Mouse (Mus musculus) B cell, adult (primary cell): ENCODE data around the gene Trpd52l3. TPM values are rescaled to one million over a fixed set of nuclear protein-coding genes. Genes with fewer than 3 reads are reported as not detected.

Experiments
- total RNA-seq: library from RNA; stranded (reverse); gene quantifications from 4 replicates; pipeline ENCODE4 v1.2.4, GENCODE M21; 2023; ENCODE audit not compliant: inconsistent age

Trpd52l3 gene
- not detected in 4 replicates for total RNA-seq

DNA sequence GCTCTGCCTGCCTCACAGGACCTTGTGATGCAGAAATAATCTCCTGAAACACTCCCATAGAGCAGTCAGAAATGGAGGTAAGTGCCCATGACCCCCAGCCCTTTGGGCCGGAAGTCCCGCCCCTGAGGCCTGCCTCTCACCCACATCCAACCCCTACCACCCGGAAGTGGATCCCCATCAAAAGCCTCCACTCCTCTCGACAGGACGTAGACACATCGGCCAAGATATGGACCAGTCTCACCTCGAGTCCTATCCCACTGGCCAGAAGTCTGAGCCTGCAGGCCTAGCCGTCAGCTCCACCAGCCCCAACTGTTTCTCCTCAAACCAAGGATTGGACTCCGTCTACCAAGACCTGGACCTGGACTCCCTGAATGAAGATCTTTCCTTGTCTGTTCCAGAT lies at the start of gene Trpd52l3:
Gene Trpd52l3 (plus strand): TSS at position 170 of the 400 bp plus-strand sequence.

DNA sequence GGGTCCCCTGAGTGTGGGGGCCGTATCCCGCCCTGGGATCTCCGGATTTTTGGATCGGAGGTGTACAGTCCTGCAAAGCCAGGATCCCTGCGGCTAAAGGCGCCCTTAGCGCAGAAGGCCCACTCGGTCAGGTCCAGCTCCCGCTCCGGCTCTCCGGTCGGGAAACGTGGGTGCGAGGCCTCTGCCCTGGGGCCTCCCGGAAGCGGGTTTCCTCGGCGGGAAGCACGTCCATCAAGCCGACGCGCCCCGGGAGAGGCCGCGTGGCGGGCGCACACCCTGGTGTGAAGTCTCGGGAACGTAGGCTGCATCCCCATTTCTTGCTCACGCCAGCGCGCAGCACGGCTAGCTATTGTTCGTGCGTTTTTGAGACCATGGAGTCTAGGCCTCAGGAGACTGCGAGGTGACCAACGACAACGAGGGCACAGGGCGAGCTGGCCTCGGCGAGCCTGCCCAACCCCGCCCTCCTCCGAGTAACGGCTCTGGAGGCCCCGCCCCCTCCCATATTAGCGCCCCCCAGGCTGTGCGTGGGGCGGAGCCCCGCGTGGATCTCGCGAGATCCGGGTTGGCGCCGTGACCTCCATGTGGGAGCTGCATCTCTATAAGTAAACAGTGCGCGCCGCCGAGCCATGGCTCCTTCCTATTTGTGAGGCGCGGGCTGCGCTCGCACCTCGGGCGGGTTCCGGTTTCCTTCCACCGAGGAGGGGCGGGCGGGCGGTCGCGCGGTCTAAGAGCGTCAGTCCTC lies 26.5 kb downstream of the Trpd52l3 start, which contains the start of gene Uhrf2:
Gene Uhrf2 (plus strand): TSS at position 620 of the 742 bp plus-strand sequence.

Other genes starting within 250 kb of the Trpd52l3 start
- gene 9930021J03Rik, start 197.8 kb upstream of the Trpd52l3 start, total RNA-seq = 26.0 to 30.6 TPM (median 28.2 TPM) in 4 replicates
- 25.5 to 28.3 TPM (median 27.5 TPM) in 4 replicates for gene Ranbp6, start 190.8 kb upstream of the Trpd52l3 start, total RNA-seq
- not detected in 4 replicates for gene Il33, start 78.7 kb upstream of the Trpd52l3 start, total RNA-seq
- gene Uhrf2, start 26.7 kb downstream of the Trpd52l3 start, total RNA-seq = 71.7 to 90.2 TPM (median 79.6 TPM) in 4 replicates
- 0.26 to 0.75 TPM (median 0.39 TPM) in 4 replicates for gene Gldc, start 171.6 kb downstream of the Trpd52l3 start, total RNA-seq
- gene Mbl2, start 229.2 kb downstream of the Trpd52l3 start, total RNA-seq = not detected in 4 replicates